Mouse (Mus musculus) neural tube, embryonic 13.5 days (tissue): ENCODE measurements around the gene Hist1h1d. TPM values are rescaled to one million over a fixed set of nuclear protein-coding genes. Genes with fewer than 3 reads are reported as not detected.
"Not testable (repeated sequence)": the region's sequence is repeated elsewhere in the genome, so short reads cannot be mapped to it uniquely, and the experiment has no call there.

Experiments used
- ATAC-seq: fragments of 200-750 bp; cut with Nextera tagmentation; 2 replicates; pipeline ENCODE4 v1.8.0; 2017; ENCODE audit warnings: low read depth, mild to moderate bottlenecking, moderate TSS enrichment, moderate library complexity
- H3K27ac ChIP-seq: fragments of 300-500 bp; sonication (generic); replicated peaks from 2 replicates; pipeline ENCODE4 v1.5.1; 2015; ENCODE audit warnings: moderate library complexity, mild to moderate bottlenecking, inconsistent platforms
- H3K27me3 ChIP-seq: fragments of 300-500 bp; sonication (generic); 2 replicates; pipeline ENCODE4 v1.6.1; 2015; ENCODE audit warnings: mild to moderate bottlenecking, inconsistent platforms
- H3K36me3 ChIP-seq: fragments of 300-500 bp; sonication (generic); 2 replicates; pipeline ENCODE4 v1.6.1; 2015; ENCODE audit warnings: mild to moderate bottlenecking, inconsistent platforms
- H3K4me1 ChIP-seq: fragments of 300-500 bp; sonication (generic); replicated peaks from 2 replicates; pipeline ENCODE4 v1.6.1; 2015; ENCODE audit warnings: inconsistent platforms
- H3K4me2 ChIP-seq: fragments of 300-500 bp; sonication (generic); 2 replicates; pipeline ENCODE4 v1.6.1; 2015; ENCODE audit warnings: inconsistent platforms, mild to moderate bottlenecking, moderate library complexity
- H3K4me3 ChIP-seq: fragments of 300-500 bp; sonication (generic); 2 replicates; pipeline ENCODE4 v1.5.1; 2015; ENCODE audit warnings: mild to moderate bottlenecking, inconsistent platforms
- H3K9ac ChIP-seq: fragments of 300-500 bp; sonication (generic); 2 replicates; pipeline ENCODE4 v1.6.1; 2015; ENCODE audit warnings: moderate library complexity, mild to moderate bottlenecking, inconsistent platforms
- H3K9me3 ChIP-seq: fragments of 300-500 bp; sonication (generic); 2 replicates; pipeline ENCODE4 v1.6.1; 2016; ENCODE audit warnings: inconsistent platforms
- WGBS: fragments of 180-500 bp; shearing (Covaris S2); methylation state at CpG from one replicate; pipeline ENCODE4 v1.1.7; 2015; 5-methylcytosine and 5-hydroxymethylcytosine counted together
- polyA plus RNA-seq: library from polyadenylated mRNA; unstranded; fragments of >200 nt; fragmentation: Nextera tagmentation; extraction: Ambion mirVana; gene quantifications from 2 replicates; pipeline ENCODE4 v1.2.1, GENCODE M21; 2015

The Hist1h1d gene
- polyA plus RNA-seq, 1 experiment from 2014 or later = 0.22 TPM

- peak; percentile 83 for ATAC-seq
- no peaks in the 10 kb centered on the region for H3K36me3 ChIP-seq
- peak overlapping the region; percentile 93 for H3K27ac ChIP-seq
- peak overlapping the region; percentile 82 for H3K9ac ChIP-seq
- under 1% methylated on average over 54 of the region's 54 CpGs for WGBS
- no peaks in the 10 kb centered on the region for H3K9me3 ChIP-seq
- no peaks in the 10 kb centered on the region for H3K27me3 ChIP-seq
- H3K4me1 ChIP-seq = peaks cover 36% of the 10 kb centered on the region
- H3K4me2 ChIP-seq = peak overlapping the region; percentile 100
- H3K4me3 ChIP-seq = peak overlapping the region; percentile 53
Measured at GRCm38 (mm10) chr13:23554925-23555838, 2.1 kb downstream of the Hist1h1d start.

- Histone ChIP-seq H3K4me2 (peak overlapping the region; percentile 100), H3K9me3 (no peaks in the 10 kb centered on the region), H3K9ac (peak overlapping the region; percentile 82), H3K4me3 (peak overlapping the region; percentile 53), H3K4me1 (peaks cover 34% of the 10 kb centered on the region), H3K27ac (peak overlapping the region; percentile 93), H3K27me3 (no peaks in the 10 kb centered on the region), H3K36me3 (no peaks in the 10 kb centered on the region)
- WGBS = under 1% methylated on average over 18 of the region's 18 CpGs
- ATAC-seq = peak; percentile 82
Measured at GRCm38 (mm10) chr13:23555839-23556416, 2.9 kb downstream of the Hist1h1d start.

GRCm38 (mm10) chr13:23556906-23557305 is 3.8 kb downstream of the Hist1h1d start:
- H3K27ac ChIP-seq = no peak overlapping the region
- H3K9ac ChIP-seq = 0 out of 2 replicates have a peak overlapping the region, but pooled peaks have one; percentile 13
- no peak for ATAC-seq
- H3K36me3 ChIP-seq = no peaks in the 10 kb centered on the region
- H3K27me3 ChIP-seq = no peaks in the 10 kb centered on the region
- WGBS = 81% methylated on average over 3 of the region's 3 CpGs
- no peak overlapping the region for H3K4me3 ChIP-seq
- no peaks in the 10 kb centered on the region for H3K9me3 ChIP-seq
- H3K4me1 ChIP-seq = peaks cover 32% of the 10 kb centered on the region
- H3K4me2 ChIP-seq = no peak overlapping the region; the same call in 1 of the 2 replicates

- H3K36me3 ChIP-seq, ATAC-seq, H3K9ac ChIP-seq, H3K27me3 ChIP-seq, H3K9me3 ChIP-seq, H3K4me3 ChIP-seq, H3K27ac ChIP-seq: not testable (repeated sequence)
- peak overlapping the region; percentile 26; the same call in 1 of the 2 replicates for H3K4me2 ChIP-seq
- 22% methylated on average over 2 of the region's 2 CpGs for WGBS
- peaks cover 13% of the 10 kb centered on the region for H3K4me1 ChIP-seq
Measured at GRCm38 (mm10) chr13:23560699-23561098, 7.6 kb downstream of the Hist1h1d start.

- Histone ChIP-seq H3K4me3 (peak overlapping the region; percentile 45), H3K4me2 (peak overlapping the region; percentile 75), H3K27ac (peak overlapping the region; percentile 98), H3K9ac (peak overlapping the region; percentile 74)
- not testable (repeated sequence) for H3K9me3 ChIP-seq, H3K27me3 ChIP-seq, ATAC-seq, H3K36me3 ChIP-seq, H3K4me1 ChIP-seq
- WGBS = 0% methylated on average over 2 of the region's 5 CpGs
Measured at GRCm38 (mm10) chr13:23561531-23561882, 8.4 kb downstream of the Hist1h1d start.

GRCm38 (mm10) chr13:23561883-23562659 is 9.0 kb downstream of the Hist1h1d start, which contains the start of gene Hist1h3e:
Gene Hist1h3e (minus strand): TSS chr13:23562369.
- H3K36me3 ChIP-seq, H3K4me1 ChIP-seq, H3K27me3 ChIP-seq, H3K9me3 ChIP-seq: not testable (repeated sequence)
- Histone ChIP-seq H3K9ac (peak within 1 kb of the TSS; percentile 75), H3K4me3 (peak within 1 kb of the TSS; percentile 45), H3K4me2 (peak within 1 kb of the TSS; percentile 75), H3K27ac (peak within 1 kb of the TSS; percentile 98)
- under 1% methylated on average over 47 of the region's 67 CpGs for WGBS
- ATAC-seq = peak; percentile 96

GRCm38 (mm10) chr13:23562699-23563462 is 9.8 kb downstream of the Hist1h1d start:
- Histone ChIP-seq H3K4me2 (peak overlapping the region; percentile 75), H3K4me1 (peaks cover 3% of the 10 kb centered on the region; the same call in 1 of the 2 replicates), H3K36me3 (no peaks in the 10 kb centered on the region), H3K4me3 (peak overlapping the region; percentile 45), H3K27me3 (no peaks in the 10 kb centered on the region), H3K27ac (peak overlapping the region; percentile 98), H3K9ac (peak overlapping the region; percentile 75), H3K9me3 (no peaks in the 10 kb centered on the region)
- peak; percentile 57 for ATAC-seq
- 3% methylated on average over 18 of the region's 18 CpGs for WGBS

GRCm38 (mm10) chr13:23564482-23564881 is 11.4 kb downstream of the Hist1h1d start:
- Histone ChIP-seq H3K9me3 (no peaks in the 10 kb centered on the region), H3K4me2 (no peak overlapping the region), H3K27me3 (no peaks in the 10 kb centered on the region), H3K9ac (no peak overlapping the region), H3K4me3 (no peak overlapping the region), H3K27ac (peak overlapping the region; percentile 98), H3K4me1 (peaks cover 3% of the 10 kb centered on the region; the same call in 1 of the 2 replicates), H3K36me3 (no peaks in the 10 kb centered on the region)
- 82% methylated on average over 2 of the region's 2 CpGs for WGBS
- no peak for ATAC-seq

- whole genome bisulfite sequencing = 1% methylated on average over 27 of the region's 41 CpGs
- peak; percentile 30 for ATAC-seq
Measured at GRCm38 (mm10) chr13:23570261-23571021, 17.4 kb downstream of the Hist1h1d start.

GRCm38 (mm10) chr13:23571022-23571503 is 18.0 kb downstream of the Hist1h1d start, which contains the start of the genes Hist1h2ae and Hist1h2bg:
Gene Hist1h2ae (minus strand): TSS chr13:23571220.
Gene Hist1h2bg (plus strand): TSS chr13:23571396.
- H3K9ac ChIP-seq = peak within 1 kb of the TSS; percentile 80
- 0% methylated on average over 18 of the region's 18 CpGs for WGBS
- H3K27ac ChIP-seq = peak within 1 kb of the TSS; percentile 96
- no peaks in the 10 kb centered on the region for H3K27me3 ChIP-seq
- peak within 1 kb of the TSS; percentile 45 for H3K4me3 ChIP-seq
- H3K4me1 ChIP-seq = peaks cover 28% of the 10 kb centered on the region
- peak; percentile 91 for ATAC-seq
- peak within 1 kb of the TSS; percentile 81 for H3K4me2 ChIP-seq
- no peaks in the 10 kb centered on the region for H3K36me3 ChIP-seq
- H3K9me3 ChIP-seq = no peaks in the 10 kb centered on the region

More at GRCm38 (mm10) chr13:23570261-23571021, 17.4 kb downstream of the Hist1h1d start:
- H3K36me3 ChIP-seq, H3K9me3 ChIP-seq, H3K27me3 ChIP-seq: not testable (repeated sequence)
- Histone ChIP-seq H3K27ac (peak overlapping the region; percentile 96), H3K4me2 (peak overlapping the region; percentile 81), H3K9ac (peak overlapping the region; percentile 67), H3K4me1 (peaks cover 27% of the 10 kb centered on the region), H3K4me3 (peak overlapping the region; percentile 45)
